Mouse (Mus musculus) thymus, adult 2 months (tissue): ENCODE results near the gene Chd9. TPM values are rescaled to one million over a fixed set of nuclear protein-coding genes. Genes with fewer than 3 reads are reported as not detected.

ENCODE experiments used
- DNase-seq: peaks from one replicate; pipeline ENCODE4 v3.0.0; 2021
- H3K27ac ChIP-seq: fragments of 200-500 bp; 2 replicates; pipeline ENCODE4 v1.5.1; 2012; ENCODE audit warnings: low read length, control low read depth; ENCODE audit not compliant: control insufficient read depth, insufficient read depth
- H3K27me3 ChIP-seq: fragments of 200-500 bp; 2 replicates; pipeline ENCODE4 v1.6.1; 2012; ENCODE audit warnings: mild to moderate bottlenecking, low read length, moderate library complexity, mixed read lengths; ENCODE audit not compliant: control insufficient read depth, insufficient read depth
- H3K36me3 ChIP-seq: fragments of 200-500 bp; 2 replicates; pipeline ENCODE4 v1.6.1; 2012; ENCODE audit warnings: mild to moderate bottlenecking, low read length, moderate library complexity; ENCODE audit not compliant: control insufficient read depth, insufficient read depth
- H3K4me1 ChIP-seq: fragments of 200-500 bp; replicated peaks from 2 replicates; pipeline ENCODE4 v1.6.1; 2012; ENCODE audit warnings: low read length; ENCODE audit not compliant: control insufficient read depth, insufficient read depth
- H3K4me3 ChIP-seq: fragments of 200-500 bp; 2 replicates; pipeline ENCODE4 v1.5.1; 2012; ENCODE audit warnings: mild to moderate bottlenecking, low read length, control low read depth, moderate library complexity; ENCODE audit not compliant: control insufficient read depth, insufficient read depth
- CTCF ChIP-seq: fragments of 200-500 bp; IDR thresholded peaks from 2 replicates; pipeline ENCODE4 v1.5.1; 2012; ENCODE audit warnings: mild to moderate bottlenecking, control low read depth, low read length, moderate library complexity, borderline replicate concordance; ENCODE audit not compliant: control insufficient read depth, poor library complexity, insufficient read depth; ENCODE audit errors: extremely low read depth
- POLR2A ChIP-seq: fragments of 200-500 bp; IDR thresholded peaks from 2 replicates; pipeline ENCODE4 v1.6.1; 2012; ENCODE audit warnings: mild to moderate bottlenecking, low read length, control low read depth, moderate library complexity; ENCODE audit not compliant: control insufficient read depth, poor library complexity, insufficient read depth; ENCODE audit errors: extremely low read depth
- WGBS: fragments of 180-500 bp; shearing (Covaris S2); methylation state at CpG from one replicate; pipeline ENCODE4 v1.1.7; 2018; 5-methylcytosine and 5-hydroxymethylcytosine counted together
- polyA plus RNA-seq: library from polyadenylated mRNA; depleted of rRNA; stranded (reverse); fragments of >200 nt; gene quantifications from 2 replicates; pipeline ENCODE4 v1.2.3, GENCODE M21; 2012

Gene Chd9
- polyA plus RNA-seq, 1 experiment, result 127 TPM

GRCm38 (mm10) chr8:91059884-91060510 is 231.8 kb downstream of the Chd9 start:
- WGBS, result 91% methylated on average over 7 of the region's 7 CpGs
- Histone ChIP-seq H3K4me3 (no peak overlapping the region), H3K27ac (no peak overlapping the region), H3K4me1 (peaks cover 5% of the 10 kb centered on the region; the same call in 1 of the 2 replicates), H3K36me3 (no peaks in the 10 kb centered on the region), H3K27me3 (no peaks in the 10 kb centered on the region)
- no peak for DNase-seq
- TF ChIP-seq CTCF, result no peak
- TF ChIP-seq POLR2A, result no peak

- H3K4me1 ChIP-seq, result peaks cover 5% of the 10 kb centered on the region; the same call in 1 of the 2 replicates
- TF ChIP-seq CTCF (no peak), POLR2A (no peak)
- H3K27ac ChIP-seq, result no peak overlapping the region
- no peaks in the 10 kb centered on the region for H3K27me3 ChIP-seq
- peak; percentile 60 for DNase-seq
- peak overlapping the region; percentile 36 for H3K4me3 ChIP-seq
- H3K36me3 ChIP-seq, result no peaks in the 10 kb centered on the region
- WGBS, result 71% methylated on average over 19 of the region's 19 CpGs
Measured at GRCm38 (mm10) chr8:91060555-91061471, 232.7 kb downstream of the Chd9 start.

GRCm38 (mm10) chr8:91065179-91065578 is 237.0 kb downstream of the Chd9 start:
- no peak for DNase-seq
- TF ChIP-seq CTCF (no peak), POLR2A (no peak)
- H3K4me3 ChIP-seq, result no peak overlapping the region
- H3K36me3 ChIP-seq, result no peaks in the 10 kb centered on the region
- H3K4me1 ChIP-seq, result peaks cover 7% of the 10 kb centered on the region
- no peak overlapping the region for H3K27ac ChIP-seq
- 15% methylated on average over 4 of the region's 4 CpGs for WGBS
- no peaks in the 10 kb centered on the region for H3K27me3 ChIP-seq

- DNase-seq, result peak; percentile 27
- Histone ChIP-seq H3K4me3 (no peak overlapping the region), H3K36me3 (no peaks in the 10 kb centered on the region), H3K4me1 (peaks cover 17% of the 10 kb centered on the region), H3K27me3 (no peaks in the 10 kb centered on the region), H3K27ac (no peak overlapping the region)
- TF ChIP-seq POLR2A, result no peak
- TF ChIP-seq CTCF, result no peak
- 30% methylated on average over 10 of the region's 10 CpGs for WGBS
Measured at GRCm38 (mm10) chr8:91069407-91069806, 241.3 kb downstream of the Chd9 start.

- Histone ChIP-seq H3K27me3 (no peaks in the 10 kb centered on the region), H3K4me1 (peaks cover 17% of the 10 kb centered on the region), H3K36me3 (no peaks in the 10 kb centered on the region), H3K4me3 (peak within 1 kb of the TSS; percentile 93), H3K27ac (peak within 1 kb of the TSS; percentile 89)
- TF ChIP-seq POLR2A (peak; percentile 52; the same call in 1 of the 2 replicates), CTCF (0 out of 2 replicates have a peak, but pooled peaks have one; percentile 23)
- DNase-seq, result peak; percentile 98
- WGBS, result under 1% methylated on average over 25 of the region's 25 CpGs
Measured at GRCm38 (mm10) chr8:91069834-91070233, 241.7 kb downstream of the Chd9 start, which contains the start of gene Rbl2. Gene Rbl2 (plus strand): TSS chr8:91070057.

- H3K4me1 ChIP-seq, result peaks cover 17% of the 10 kb centered on the region
- H3K27me3 ChIP-seq, result no peaks in the 10 kb centered on the region
- peak; percentile 80 for DNase-seq
- peaks cover 1% of the 10 kb centered on the region; the same call in 1 of the 2 replicates for H3K36me3 ChIP-seq
- under 1% methylated on average over 34 of the region's 34 CpGs for WGBS
- peak overlapping the region; percentile 93 for H3K4me3 ChIP-seq
- TF ChIP-seq CTCF, result no peak
- TF ChIP-seq POLR2A, result peak; percentile 58; the same call in 1 of the 2 replicates
- peak overlapping the region; percentile 89 for H3K27ac ChIP-seq
Measured at GRCm38 (mm10) chr8:91070275-91070859, 242.2 kb downstream of the Chd9 start.
